Mouse (Mus musculus) cerebellum, postnatal 14 days (tissue): ENCODE results near the gene Fam107b.

Source experiments
- DNase-seq, 2 experiments: peaks; one replicate each; pipeline ENCODE4 v3.0.0; 2021; ENCODE audit warnings: mixed read lengths in 2 of 2

Gene Fam107b

GRCm38 (mm10) chr2:3742519-3742918, 172.2 kb downstream of the Fam107b start:
- no peak for DNase-seq

DNA sequence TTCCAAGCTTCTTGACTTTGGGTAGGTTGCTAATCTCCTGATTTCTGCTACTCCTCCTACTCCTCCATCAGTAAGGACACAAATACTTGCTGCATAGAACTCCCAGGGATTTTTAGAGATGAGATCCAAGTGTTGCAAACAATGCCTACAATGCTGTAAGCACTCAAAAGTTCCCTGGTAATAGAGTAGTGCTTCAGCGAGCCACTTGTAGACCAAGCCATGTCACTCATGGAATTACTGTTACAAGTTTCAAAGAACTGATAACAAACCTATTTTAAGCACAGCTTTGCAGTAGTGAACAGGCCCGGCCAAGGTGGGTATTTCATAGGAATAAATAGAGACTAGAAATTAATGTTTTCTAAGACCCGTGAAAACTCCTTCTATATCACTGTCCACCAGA, 174.8 kb downstream of the Fam107b start:
- DNase-seq = no peak

GRCm38 (mm10) chr2:3745910-3746606, 175.8 kb downstream of the Fam107b start:
- peak; percentile 60 for DNase-seq

DNA sequence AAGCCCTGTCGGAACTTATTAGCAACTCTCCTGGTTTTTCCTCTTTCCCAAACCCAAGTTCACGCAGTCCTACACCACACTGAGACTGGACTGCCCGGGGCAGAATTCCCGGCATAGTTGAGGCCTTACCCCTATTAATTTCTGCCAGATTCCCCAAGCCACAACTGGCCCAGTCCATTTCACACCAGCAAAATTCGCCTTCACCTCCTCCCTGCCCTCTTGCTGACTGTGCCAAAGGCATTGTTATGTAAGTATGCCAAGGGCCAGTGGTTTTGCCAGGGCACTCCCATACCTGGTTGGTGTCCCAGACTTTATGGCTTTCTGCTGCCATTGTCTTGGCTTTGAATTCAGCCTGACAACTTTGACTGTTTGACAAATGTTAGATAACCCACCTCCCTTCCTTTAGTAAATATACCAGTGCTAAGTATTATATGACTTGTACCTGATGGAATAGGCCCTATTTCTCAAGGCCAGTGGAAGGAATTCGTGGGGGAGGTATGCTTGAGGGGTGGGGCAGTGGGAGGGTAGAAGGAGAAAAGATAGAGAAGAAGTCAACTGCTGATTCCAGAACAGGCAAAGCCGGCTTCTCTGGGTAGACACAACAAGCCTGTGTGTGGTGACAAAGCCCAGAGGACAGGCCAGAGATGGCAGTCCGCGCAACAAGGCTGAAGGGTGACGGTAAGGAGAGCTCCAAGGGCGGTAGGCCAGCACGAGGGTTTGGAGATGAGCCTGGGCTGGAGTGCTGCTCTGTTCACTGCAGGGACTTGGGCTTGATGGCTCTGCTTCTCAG, 178.6 kb downstream of the Fam107b start:
- DNase-seq = peak; percentile 50 to 59

DNA sequence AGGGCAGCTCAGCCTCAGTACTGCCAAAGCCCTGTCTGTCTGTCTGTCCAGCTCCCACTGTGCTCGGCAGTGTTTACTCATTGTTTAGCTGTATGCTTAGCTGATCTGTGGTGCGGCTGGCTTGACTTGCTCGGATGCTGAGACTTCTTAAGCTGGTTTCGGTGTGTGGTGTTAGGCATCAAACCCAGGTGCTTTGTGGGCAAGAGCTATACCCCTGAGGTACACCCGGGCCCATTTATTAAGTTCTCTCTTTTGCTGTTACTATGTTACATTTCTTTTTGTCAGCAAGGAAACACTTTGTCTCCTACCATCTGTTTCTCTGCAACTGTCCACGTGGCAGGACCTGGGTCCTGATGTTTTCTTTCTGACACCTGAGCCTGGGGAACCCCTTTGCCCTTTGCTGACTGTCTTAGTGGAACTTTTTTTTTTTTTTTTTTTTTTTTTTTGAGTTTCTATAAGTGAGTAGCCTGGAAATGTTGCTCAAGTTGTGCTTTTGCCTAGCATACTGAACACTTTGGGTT, 179.3 kb downstream of the Fam107b start:
- no peak for DNase-seq

DNA sequence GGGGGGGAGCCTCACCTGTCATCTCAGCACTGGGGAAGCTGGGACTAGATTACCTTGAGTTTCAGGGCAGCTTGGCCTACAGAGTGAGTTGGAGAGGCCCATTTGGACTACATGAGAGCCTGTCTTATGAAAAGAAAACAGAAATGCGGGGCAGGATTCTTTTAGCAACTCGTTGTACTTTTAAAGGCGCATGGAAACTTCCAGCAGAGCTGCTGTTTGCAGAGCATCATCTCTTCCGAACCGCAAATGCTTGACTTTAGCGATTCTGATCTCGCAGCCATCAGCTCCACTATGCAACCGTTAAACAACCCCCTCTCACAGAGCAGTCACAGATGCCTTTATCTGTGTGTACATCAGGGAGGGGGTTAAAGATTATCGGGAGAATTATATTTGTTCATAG, 179.8 kb downstream of the Fam107b start:
- no peak for DNase-seq

- DNase-seq = no peak
These were observed 182.1 kb downstream of the Fam107b start for GRCm38 (mm10) chr2:3752365-3752764.

DNA sequence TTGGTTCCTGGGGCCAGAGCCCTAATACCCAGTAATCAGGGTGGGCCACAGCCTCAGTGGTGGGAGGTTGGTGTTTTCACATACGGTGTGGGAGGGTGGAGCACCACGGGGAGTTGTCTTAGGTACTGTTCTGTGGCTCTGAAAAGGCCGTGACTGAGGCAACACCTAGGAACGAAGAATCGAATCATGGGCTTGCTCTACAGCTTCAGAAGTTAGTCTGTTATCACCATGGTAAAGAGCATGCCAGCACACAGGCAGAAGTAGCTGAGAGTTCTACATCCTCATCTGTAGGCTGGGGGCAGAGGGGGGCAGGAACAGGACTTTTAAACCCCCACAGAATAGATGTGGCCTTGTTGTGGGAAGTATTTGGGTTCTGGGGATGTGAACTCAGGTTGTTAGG, 182.6 kb downstream of the Fam107b start:
- no peak for DNase-seq

DNA sequence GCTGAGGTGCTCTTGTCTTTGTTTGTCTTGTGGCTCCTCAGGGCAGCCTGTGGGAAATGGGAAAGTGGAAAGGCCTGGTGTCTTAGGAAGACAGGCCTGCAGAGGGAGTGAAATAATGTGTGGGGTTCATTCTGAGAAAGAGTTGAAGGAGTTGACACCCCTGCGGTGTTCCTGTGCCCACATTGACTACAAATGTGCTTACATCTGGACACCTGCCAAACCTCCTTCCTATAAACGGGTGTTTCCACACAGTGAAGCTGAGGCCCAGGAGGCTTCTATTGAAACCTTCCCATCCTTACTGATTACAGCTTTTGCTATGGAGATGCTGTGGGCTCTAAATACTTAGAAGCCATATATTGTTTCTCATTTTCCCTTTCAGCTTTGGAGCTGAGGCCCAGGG, 183.5 kb downstream of the Fam107b start:
- DNase-seq = no peak

DNA sequence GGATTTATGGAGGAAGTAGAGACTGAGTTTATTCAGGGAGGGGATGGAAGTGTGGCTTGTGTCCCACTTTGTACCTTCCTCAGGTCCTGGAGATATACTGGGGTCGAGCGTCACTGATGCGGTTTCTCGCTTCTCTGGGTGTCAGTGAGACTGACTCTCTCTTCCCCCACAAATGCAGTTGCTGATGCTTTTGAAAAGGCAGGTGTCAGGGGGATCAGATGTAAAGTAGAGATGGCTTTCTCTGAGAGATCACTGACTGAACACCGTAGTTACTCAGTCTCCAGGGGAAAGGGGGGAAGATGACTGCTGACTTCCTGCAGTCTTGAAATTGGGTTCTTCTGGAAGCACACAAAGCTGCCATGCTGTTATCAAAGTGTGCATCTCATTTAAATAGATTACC, 185.6 kb downstream of the Fam107b start:
- no peak for DNase-seq

GRCm38 (mm10) chr2:3758406-3758805, 188.1 kb downstream of the Fam107b start:
- no peak for DNase-seq

GRCm38 (mm10) chr2:3760234-3760836, 190.0 kb downstream of the Fam107b start:
- DNase-seq = no peak

- DNase-seq = peak in 1 of 2 experiments; percentile 38
These were observed 193.8 kb downstream of the Fam107b start for GRCm38 (mm10) chr2:3764136-3764535.

DNA sequence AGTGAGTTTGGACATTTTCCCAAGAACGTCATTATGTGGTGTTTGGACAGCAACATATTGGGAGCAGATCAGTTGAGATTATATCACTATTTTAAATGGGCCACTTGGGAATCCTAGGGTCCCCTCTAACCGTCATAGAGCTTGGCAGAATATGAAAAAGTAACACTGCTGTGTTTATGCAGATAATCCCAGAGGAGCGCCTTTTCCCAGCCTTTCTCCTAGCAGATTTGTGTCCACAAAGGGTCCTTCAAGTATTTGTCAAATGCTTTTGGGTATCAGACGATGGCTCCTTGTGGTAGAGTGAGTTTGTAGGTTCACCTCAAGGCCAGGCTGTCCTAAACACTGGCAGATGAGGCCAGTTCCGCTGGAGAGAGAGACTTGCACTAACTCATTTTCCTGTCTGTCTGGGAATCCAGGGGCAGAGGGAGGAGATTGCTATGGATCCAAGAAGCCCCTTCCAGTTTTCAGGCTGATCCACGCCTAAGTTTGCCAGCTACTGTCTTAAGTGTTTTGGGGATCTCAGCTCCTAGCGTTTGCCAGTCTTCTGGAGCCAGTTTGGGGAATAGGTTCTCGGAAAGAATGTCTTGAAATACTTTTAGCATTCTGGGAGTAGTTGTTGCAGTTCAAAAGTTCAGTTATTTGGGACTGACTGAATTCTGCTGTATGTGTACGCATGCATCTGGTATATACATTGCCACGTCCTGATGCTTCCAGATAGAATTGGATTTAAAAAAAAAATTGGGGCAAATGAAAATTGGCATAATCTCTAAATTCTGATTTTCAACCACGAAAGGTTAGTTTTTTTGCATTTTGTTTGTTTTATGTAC, 195.9 kb downstream of the Fam107b start:
- DNase-seq = no peak

- peak; percentile 89 to 91 for DNase-seq
These were observed 199.0 kb downstream of the Fam107b start for GRCm38 (mm10) chr2:3769260-3769659.

DNA sequence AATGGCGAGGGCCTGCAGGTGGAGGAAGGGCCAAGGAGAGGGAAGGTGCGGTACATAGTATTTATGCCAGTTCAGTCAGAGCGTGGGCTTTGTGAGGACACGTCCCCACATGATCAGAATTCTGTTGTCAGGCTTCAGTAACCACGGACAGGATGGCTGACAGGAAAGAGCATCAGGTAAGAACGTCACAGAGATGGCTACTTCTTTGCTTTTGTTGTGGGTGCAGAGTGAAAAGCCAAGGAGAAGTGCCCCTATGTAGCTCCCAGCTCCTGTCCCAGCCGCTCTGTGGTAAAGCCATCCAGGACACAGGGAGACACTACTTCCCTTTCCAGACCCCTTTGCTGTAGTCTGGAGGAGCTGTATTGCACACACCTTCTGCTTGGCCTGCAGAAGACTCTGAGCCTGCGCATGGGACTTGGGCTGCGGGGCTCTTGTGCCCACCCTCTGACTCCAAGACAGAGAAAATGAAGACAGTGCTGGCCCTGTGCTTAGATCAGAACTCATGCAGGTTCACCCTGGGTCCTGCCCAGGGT, 199.6 kb downstream of the Fam107b start:
- DNase-seq = no peak

DNA sequence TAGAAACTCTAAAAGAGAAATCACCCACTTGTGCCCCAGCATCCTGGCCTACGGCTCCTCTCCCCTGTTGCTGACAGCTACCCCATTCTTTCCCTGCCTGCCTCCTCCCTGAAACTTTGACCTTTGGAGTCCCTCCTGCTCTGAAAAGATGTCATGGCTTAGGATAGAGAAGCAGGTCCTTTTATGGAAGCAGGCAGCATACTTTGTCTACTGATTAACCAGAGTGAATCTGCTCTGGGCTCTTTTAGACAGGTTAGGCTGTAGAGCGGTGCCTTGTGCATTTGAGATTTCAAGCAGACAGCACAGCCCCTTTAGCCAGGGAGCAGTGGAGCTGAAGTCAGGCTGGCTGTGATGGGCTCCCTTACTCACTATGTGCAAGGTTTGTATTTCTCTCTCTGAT, 200.1 kb downstream of the Fam107b start:
- DNase-seq = no peak

DNA sequence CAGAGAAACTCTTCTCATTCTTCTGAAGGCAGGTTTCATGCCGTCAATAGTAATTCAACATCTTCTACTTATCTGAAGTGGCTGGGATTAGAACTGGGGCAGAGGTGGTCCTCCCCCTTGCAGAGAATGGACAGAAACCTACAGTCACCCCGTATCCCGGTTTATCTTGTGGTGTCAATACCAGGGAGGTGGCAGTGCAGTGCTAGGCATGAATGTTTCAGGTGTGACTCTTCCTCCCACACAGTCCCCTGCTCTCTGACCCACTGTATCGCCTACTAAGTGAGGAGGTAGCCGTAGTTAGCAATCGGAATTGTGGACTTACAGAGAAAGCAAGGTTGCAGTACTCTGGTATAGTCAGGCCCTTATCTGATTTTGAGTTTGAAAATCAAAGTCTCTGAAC, 201.2 kb downstream of the Fam107b start:
- no peak for DNase-seq

GRCm38 (mm10) chr2:3773089-3773488, 202.8 kb downstream of the Fam107b start:
- peak in 1 of 2 experiments; percentile 57 for DNase-seq

- DNase-seq = no peak
These were observed 205.3 kb downstream of the Fam107b start for GRCm38 (mm10) chr2:3775569-3775968.

DNA sequence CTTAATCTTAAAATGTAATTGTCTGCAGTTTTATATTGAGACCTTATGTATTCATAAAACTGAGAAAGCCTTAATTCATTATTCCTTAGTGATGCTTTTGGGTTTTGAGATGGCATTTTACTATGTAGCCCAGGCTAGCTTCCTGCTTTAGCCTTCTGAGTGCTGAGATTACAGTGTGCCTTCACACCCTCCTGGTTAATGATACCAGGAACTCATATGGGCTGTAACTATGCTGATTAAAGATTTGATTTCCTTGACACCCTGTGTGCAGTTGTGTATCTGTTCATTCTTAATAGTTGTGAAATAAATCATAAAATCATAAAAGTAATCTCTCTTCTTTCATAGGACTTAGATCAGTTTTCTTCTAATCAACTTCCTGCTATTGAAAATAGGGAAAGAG, 205.8 kb downstream of the Fam107b start:
- DNase-seq = no peak

DNA sequence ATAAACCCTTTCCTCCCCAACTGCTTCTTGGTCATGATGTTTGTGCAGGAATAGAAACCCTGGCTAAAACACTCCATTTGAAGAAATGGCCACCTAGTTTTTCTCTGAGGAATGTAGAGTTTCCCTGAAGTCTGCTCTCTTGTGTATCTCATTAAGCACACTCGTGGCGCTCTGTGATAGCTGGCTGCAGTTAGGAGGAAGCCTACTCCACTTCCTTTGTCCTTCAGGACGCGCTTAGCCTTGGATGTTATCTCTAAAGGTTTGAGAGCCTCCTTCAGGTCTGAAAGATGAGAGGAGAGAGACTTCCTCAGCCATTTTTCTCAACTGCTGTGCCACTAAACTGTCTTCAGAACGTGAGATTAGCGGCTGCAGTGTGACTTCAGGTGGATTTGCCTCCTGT, 207.4 kb downstream of the Fam107b start:
- DNase-seq = no peak

GRCm38 (mm10) chr2:3785546-3785945, 215.3 kb downstream of the Fam107b start:
- no peak for DNase-seq
